Mouse (Mus musculus) gastrocnemius, postnatal 14 days (tissue): ENCODE data around the gene Erv3. TPM values are rescaled to one million over a fixed set of nuclear protein-coding genes. Genes with fewer than 3 reads are reported as not detected.

Source experiments
- total RNA-seq, 2 experiments: library from RNA; stranded (reverse); gene quantifications; 2 replicates each; pipeline ENCODE4 v1.2.3; 2021

Gene Erv3
- total RNA-seq, 2 experiments from 2014 or later, result not detected

Other genes starting within 250 kb of the Erv3 start
- 10 to 100 TPM; 75.2 to 93.8 TPM for gene Prnp, start 50.2 kb upstream of the Erv3 start, total RNA-seq
- not detected for gene Prn, start 50.2 kb upstream of the Erv3 start, total RNA-seq
- gene Prnd, start 91.1 kb upstream of the Erv3 start, total RNA-seq, result 10 to 100 TPM in 1 of 2 experiments, 1 to 10 TPM in 1; 9.6 to 24.2 TPM
- gene Rassf2, start 170.5 kb upstream of the Erv3 start, total RNA-seq, result 10 to 100 TPM in 1 of 2 experiments, 1 to 10 TPM in 1; 8.5 to 13.1 TPM